Mouse (Mus musculus) common myeloid progenitor, adult 5-6 weeks (primary cell): ENCODE results near the gene Cox8a. TPM values are rescaled to one million over a fixed set of nuclear protein-coding genes. Genes with fewer than 3 reads are reported as not detected.

Experiments
- ATAC-seq: replicated peaks from 2 replicates; pipeline ENCODE4 v1.8.0; 2016; ENCODE audit warnings: low read depth, mild to moderate bottlenecking, moderate TSS enrichment, inconsistent platforms; ENCODE audit not compliant: poor library complexity, severe bottlenecking
- total RNA-seq: library from RNA; stranded (forward); fragments of 200-1000, 187-1606 nt; gene quantifications from 2 replicates; pipeline ENCODE4 v1.2.3, GENCODE M21; 2017

Cox8a gene
- total RNA-seq, 1 experiment from 2014 or later: 388 TPM

DNA sequence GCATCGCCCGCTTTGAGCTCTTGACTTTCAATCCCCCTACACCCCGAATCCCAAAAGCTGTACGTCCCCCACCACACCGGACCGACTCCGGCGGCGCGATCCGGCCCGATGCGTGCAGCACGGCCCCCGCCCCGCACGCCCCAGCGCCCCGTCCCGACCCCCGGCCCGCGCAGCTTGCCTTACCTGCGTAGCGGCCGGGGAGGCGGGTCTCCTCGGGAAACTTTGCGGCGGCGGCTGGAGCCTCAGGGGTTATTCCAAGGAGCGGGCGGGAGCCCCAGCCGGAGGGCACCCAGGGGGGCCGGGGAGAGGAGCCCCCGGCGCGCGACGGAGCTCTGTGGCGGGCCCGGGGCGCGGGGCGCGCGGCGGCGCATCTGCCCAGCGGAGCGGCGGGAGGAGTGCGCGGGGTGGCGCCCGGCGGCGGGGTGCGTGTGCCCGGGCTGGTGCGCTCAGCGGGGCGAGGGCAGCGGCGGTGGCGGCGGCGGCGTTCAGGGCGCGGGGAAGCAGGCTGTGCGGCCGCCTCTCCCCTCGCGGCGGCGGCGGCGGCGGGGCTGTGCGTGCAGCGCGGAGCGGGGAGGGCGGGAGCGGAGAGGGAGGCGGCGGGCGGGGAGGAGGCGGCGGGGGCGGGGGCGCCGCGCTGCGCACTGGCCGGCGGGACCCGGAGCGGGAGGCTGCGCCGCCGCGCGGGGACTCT is 51.8 kb downstream of the Cox8a start:
- ATAC-seq: no peak

Other genes with a start within 250 kb of the Cox8a start
- 119 and 184 TPM in 2 replicates for gene Ppp1r14b, start 242.6 kb downstream of the Cox8a start, total RNA-seq
- 7.5 and 10.6 TPM in 2 replicates for gene Plcb3, start 241.1 kb downstream of the Cox8a start, total RNA-seq
- 136 and 154 TPM in 2 replicates for gene Fkbp2, start 237.1 kb downstream of the Cox8a start, total RNA-seq
- gene Vegfb, start 230.0 kb downstream of the Cox8a start, total RNA-seq: 6.0 and 16.6 TPM in 2 replicates
- gene Dnajc4, start 225.0 kb downstream of the Cox8a start, total RNA-seq: 5.4 and 7.9 TPM in 2 replicates
- gene Nudt22, start 221.5 kb downstream of the Cox8a start, total RNA-seq: 3.3 and 6.1 TPM in 2 replicates
- gene Trpt1, start 221.5 kb downstream of the Cox8a start, total RNA-seq: 3.2 TPM in 1 of 2 replicates, not detected in the other
- gene Fermt3, start 198.1 kb downstream of the Cox8a start, total RNA-seq: 221 and 234 TPM in 2 replicates
- gene Stip1, start 177.6 kb downstream of the Cox8a start, total RNA-seq: 244 and 257 TPM in 2 replicates
- 2.8 and 7.9 TPM in 2 replicates for gene Macrod1, start 160.8 kb downstream of the Cox8a start, total RNA-seq
- not detected in 2 replicates for gene Flrt1, start 111.9 kb downstream of the Cox8a start, total RNA-seq
- 68.3 and 73.2 TPM in 2 replicates for gene Otub1, start 11.3 kb downstream of the Cox8a start, total RNA-seq
- 31.5 and 39.4 TPM in 2 replicates for gene Naa40, start 23.6 kb upstream of the Cox8a start, total RNA-seq
- gene Rcor2, start 49.7 kb upstream of the Cox8a start, total RNA-seq: 5.9 and 9.0 TPM in 2 replicates
- 17.9 and 40.2 TPM in 2 replicates for gene Mark2, start 124.2 kb upstream of the Cox8a start, total RNA-seq
- gene Spindoc, start 165.4 kb upstream of the Cox8a start, total RNA-seq: 9.1 and 11.8 TPM in 2 replicates
- 4.0 and 4.5 TPM in 2 replicates for gene 2700081O15Rik, start 200.0 kb upstream of the Cox8a start, total RNA-seq